Mouse (Mus musculus) bone marrow macrophage, adult 2 months (primary cell): ENCODE results near the gene Muc4.

Experiments used
- CTCF ChIP-seq: IDR thresholded peaks from 2 replicates; pipeline ENCODE4 v1.5.1; 2012; ENCODE audit warnings: low read depth, mild to moderate bottlenecking, low read length, moderate library complexity
- POLR2A ChIP-seq: IDR thresholded peaks from 2 replicates; pipeline ENCODE4 v1.6.1; 2012; ENCODE audit warnings: mild to moderate bottlenecking, low read depth, low read length, borderline replicate concordance

GRCm38 (mm10) chr16:32823487-32823886 lies 87.8 kb downstream of the Muc4 start:
- no peak for TF ChIP-seq CTCF
- TF ChIP-seq POLR2A, result no peak
